Mouse (Mus musculus): Measurements from ENCODE around the gene P4ha3.

DNA sequence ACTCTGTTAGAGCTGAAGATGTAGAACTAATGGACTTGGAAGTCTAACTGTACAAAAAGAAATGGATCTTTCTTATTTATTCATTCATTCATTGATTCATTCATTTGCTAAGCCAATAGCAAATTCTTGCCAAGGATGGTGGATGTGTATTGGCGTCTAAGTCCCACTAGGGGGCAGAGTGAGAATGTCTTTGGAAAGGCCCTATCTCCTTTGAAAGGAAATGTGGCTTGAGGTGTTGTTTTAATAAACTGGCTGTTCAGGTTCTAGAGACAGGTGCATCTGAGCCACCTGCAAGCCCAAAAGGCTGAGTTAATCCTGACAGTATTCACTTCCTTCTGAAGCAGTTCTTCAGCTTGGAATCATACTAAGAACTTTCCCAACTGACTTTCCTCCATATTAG is 5.5 kb upstream of the P4ha3 start:
- TF ChIP-seq CTCF (IDR thresholded peaks at IDR 0.05 in 2 of 3, conservative IDR thresholded peaks at IDR 0.05 in 1 of 3; ENCODE audit: control insufficient read depth in 1 of 3, insufficient read depth in 1 of 3, low read depth in 2 of 3, low read length in 3 of 3, poor library complexity in 1 of 3, severe bottlenecking in 1 of 3) (peak; percentile 31 to 82 (median 68)), EP300 (IDR thresholded peaks at IDR 0.05; ENCODE audit: low read depth in 1 of 2, low read length in 2 of 2) (no peak), USF2 (IDR thresholded peaks at IDR 0.05; ENCODE audit: borderline replicate concordance in 1 of 2, insufficient read depth in 1 of 2, low read depth in 1 of 2, low read length in 2 of 2) (no peak), GATA1 (IDR thresholded peaks at IDR 0.05; ENCODE audit: low read depth, low read length) (no peak), MAX (IDR thresholded peaks at IDR 0.05; ENCODE audit: low read length) (no peak), HCFC1 (IDR thresholded peaks at IDR 0.05; ENCODE audit: low read depth, low read length) (no peak), MXI1 (IDR thresholded peaks at IDR 0.05; ENCODE audit: low read depth, low read length) (no peak), ELF1 (IDR thresholded peaks at IDR 0.05; ENCODE audit: low read depth, low read length) (no peak), TBP (IDR thresholded peaks at IDR 0.05; ENCODE audit: low read depth, low read length) (no peak)

All from MEL (cell line).